ENCODE assay signal across 8 mouse cellular contexts in genomic region chr9:37384284-37385182, GRCm38 (mm10). TPM values are rescaled to one million over a fixed set of nuclear protein-coding genes. Genes with fewer than 3 reads are reported as not detected.
A peak's percentile ranks its signal among the peaks of the same experiment; 100 is the strongest.
DNase-seq lines count a peak whose midpoint lies in the region; ATAC-seq lines count a peak whose summit lies in the region.

No protein-coding gene starts in this region.

- peak overlapping the region; percentile 50 for H3K4me3 ChIP-seq in embryonic facial prominence, embryonic 13.5 days
- peak overlapping the region; percentile 44 for H3K4me3 ChIP-seq in limb, embryonic 15.5 days
- peak overlapping the region; percentile 51 for H3K4me3 ChIP-seq in midbrain, embryonic 15.5 days

- peak overlapping the region; percentile 75 for H3K9ac ChIP-seq in embryonic facial prominence, embryonic 13.5 days
- peak overlapping the region; percentile 49 for H3K9ac ChIP-seq in limb, embryonic 15.5 days
- peak overlapping the region; percentile 87 for H3K9ac ChIP-seq in midbrain, embryonic 15.5 days

- peak overlapping the region; percentile 93 for H3K4me2 ChIP-seq in embryonic facial prominence, embryonic 13.5 days
- H3K4me2 ChIP-seq in limb, embryonic 15.5 days, result peak overlapping the region; percentile 91
- peak overlapping the region; percentile 89 for H3K4me2 ChIP-seq in midbrain, embryonic 15.5 days

- H3K36me3 ChIP-seq in embryonic facial prominence, embryonic 13.5 days, result no peaks in the 10 kb centered on the region
- H3K36me3 ChIP-seq in limb, embryonic 15.5 days, result no peaks in the 10 kb centered on the region
- no peaks in the 10 kb centered on the region for H3K36me3 ChIP-seq in midbrain, embryonic 15.5 days (replicated peaks)

- intact Hi-C loops in heart, postnatal 36 days (cut with DNase I), result loop anchor here (2.0 kb wide), 1 partner anchor 14 kb away; no protein-coding TSS in a partner anchor

- 8% methylated on average over 51 of the region's 54 CpGs for WGBS in embryonic facial prominence, embryonic 13.5 days
- 4% methylated on average over 54 of the region's 54 CpGs for WGBS in limb, embryonic 15.5 days
- WGBS in midbrain, embryonic 15.5 days, result 7% methylated on average over 54 of the region's 54 CpGs

- H3K27me3 ChIP-seq in embryonic facial prominence, embryonic 13.5 days, result peaks cover 31% of the 10 kb centered on the region
- H3K27me3 ChIP-seq in limb, embryonic 15.5 days, result peaks cover 34% of the 10 kb centered on the region
- no peaks in the 10 kb centered on the region for H3K27me3 ChIP-seq in midbrain, embryonic 15.5 days (replicated peaks)

- ATAC-seq in embryonic facial prominence, embryonic 13.5 days (ENCODE audit: insufficient number of reproducible peaks, insufficient read depth, low FRiP score, low TSS enrichment, low read depth), result 0 out of 2 replicates have a peak, but pooled peaks have one; percentile 54
- peak; percentile 55; the same call in 1 of the 2 replicates for ATAC-seq in limb, embryonic 15.5 days (ENCODE audit: insufficient number of reproducible peaks, low FRiP score, low TSS enrichment, low read depth)
- peak; percentile 92 for ATAC-seq in midbrain, embryonic 15.5 days (replicated peaks)
- no peak for ATAC-seq in erythroid progenitor cell, adult 5-6 weeks (replicated peaks; ENCODE audit: low FRiP score, poor library complexity, severe bottlenecking)

- DNase-seq in thymus, postnatal 4 days, result peak; percentile 10
- DNase-seq in thymus, postnatal 36 days, result no peak
- peak; percentile 49 for DNase-seq in heart, postnatal 36 days
- DNase-seq in layer of hippocampus, postnatal 14 days (ENCODE audit: low spot score in 2 of 2), result no peak

- peaks cover 8% of the 10 kb centered on the region for H3K4me1 ChIP-seq in embryonic facial prominence, embryonic 13.5 days
- H3K4me1 ChIP-seq in limb, embryonic 15.5 days, result peaks cover 8% of the 10 kb centered on the region
- H3K4me1 ChIP-seq in midbrain, embryonic 15.5 days, result peaks cover 4% of the 10 kb centered on the region; the same call in 1 of the 2 replicates

- H3K27ac ChIP-seq in embryonic facial prominence, embryonic 13.5 days, result no peak overlapping the region
- H3K27ac ChIP-seq in limb, embryonic 15.5 days, result no peak overlapping the region
- peak overlapping the region; percentile 75 for H3K27ac ChIP-seq in midbrain, embryonic 15.5 days

- H3K9me3 ChIP-seq in embryonic facial prominence, embryonic 13.5 days, result no peaks in the 10 kb centered on the region
- H3K9me3 ChIP-seq in limb, embryonic 15.5 days, result no peaks in the 10 kb centered on the region
- H3K9me3 ChIP-seq in midbrain, embryonic 15.5 days, result no peaks in the 10 kb centered on the region

RNA-seq across cellular contexts. Expression of gene Robo4, which starts 17.2 kb away (rescaled TPM):
- polyA plus RNA-seq in embryonic facial prominence, embryonic 13.5 days (2015; fragmentation: Nextera tagmentation; extraction: Ambion mirVana), result 9.5 and 10.1 TPM in 2 replicates
- 10 to 100 TPM; 29.6 to 38.7 TPM for total RNA-seq in heart, postnatal 36 days (2021)
- polyA plus RNA-seq in limb, embryonic 15.5 days (2015; fragmentation: Nextera tagmentation; extraction: Ambion mirVana), result 10.7 and 14.3 TPM in 2 replicates
- 5.2 and 6.2 TPM in 2 replicates for polyA plus RNA-seq in midbrain, embryonic 15.5 days (2015; fragmentation: Nextera tagmentation; extraction: Ambion mirVana)
- total RNA-seq in erythroid progenitor cell, adult 5-6 weeks (2015; ENCODE audit: low replicate concordance), result not detected in 2 replicates
- total RNA-seq in erythroid progenitor cell, adult 5-6 weeks (2017; ENCODE audit: low replicate concordance), result not detected in 2 replicates
- total RNA-seq in layer of hippocampus, postnatal 14 days (2021), result 1 to 10 TPM; 7.6 to 9.9 TPM

RNA-seq across cellular contexts. Expression of gene Hepacam, which starts 17.4 kb away (rescaled TPM):
- polyA plus RNA-seq in embryonic facial prominence, embryonic 13.5 days (2015; fragmentation: Nextera tagmentation; extraction: Ambion mirVana), result 0.21 TPM in 1 of 2 replicates, not detected in the other
- not detected for total RNA-seq in heart, postnatal 36 days (2021)
- polyA plus RNA-seq in limb, embryonic 15.5 days (2015; fragmentation: Nextera tagmentation; extraction: Ambion mirVana), result 0.05 and 0.06 TPM in 2 replicates
- 12.3 and 15.1 TPM in 2 replicates for polyA plus RNA-seq in midbrain, embryonic 15.5 days (2015; fragmentation: Nextera tagmentation; extraction: Ambion mirVana)
- total RNA-seq in erythroid progenitor cell, adult 5-6 weeks (2015; ENCODE audit: low replicate concordance), result not detected in 2 replicates
- total RNA-seq in erythroid progenitor cell, adult 5-6 weeks (2017; ENCODE audit: low replicate concordance), result not detected in 2 replicates
- 10 to 100 TPM; 77.2 to 81.9 TPM for total RNA-seq in layer of hippocampus, postnatal 14 days (2021)

RNA-seq across cellular contexts. Expression of gene Ccdc15, which starts 36.3 kb away (rescaled TPM):
- 8.9 and 10.3 TPM in 2 replicates for polyA plus RNA-seq in embryonic facial prominence, embryonic 13.5 days (2015; fragmentation: Nextera tagmentation; extraction: Ambion mirVana)
- 1 to 10 TPM; 1.4 to 2.0 TPM for total RNA-seq in heart, postnatal 36 days (2021)
- 7.0 and 7.3 TPM in 2 replicates for polyA plus RNA-seq in limb, embryonic 15.5 days (2015; fragmentation: Nextera tagmentation; extraction: Ambion mirVana)
- polyA plus RNA-seq in midbrain, embryonic 15.5 days (2015; fragmentation: Nextera tagmentation; extraction: Ambion mirVana), result 7.9 and 8.7 TPM in 2 replicates
- total RNA-seq in erythroid progenitor cell, adult 5-6 weeks (2015; ENCODE audit: low replicate concordance), result 10.1 and 13.7 TPM in 2 replicates
- 6.1 and 8.0 TPM in 2 replicates for total RNA-seq in erythroid progenitor cell, adult 5-6 weeks (2017; ENCODE audit: low replicate concordance)
- 1 to 10 TPM; 2.2 to 2.7 TPM for total RNA-seq in layer of hippocampus, postnatal 14 days (2021)

RNA-seq across cellular contexts. Expression of gene Robo3, which starts 48.5 kb away (rescaled TPM):
- 0.44 and 0.62 TPM in 2 replicates for polyA plus RNA-seq in embryonic facial prominence, embryonic 13.5 days (2015; fragmentation: Nextera tagmentation; extraction: Ambion mirVana)
- total RNA-seq in heart, postnatal 36 days (2021), result not detected
- 0.06 and 0.12 TPM in 2 replicates for polyA plus RNA-seq in limb, embryonic 15.5 days (2015; fragmentation: Nextera tagmentation; extraction: Ambion mirVana)
- 4.8 and 10.0 TPM in 2 replicates for polyA plus RNA-seq in midbrain, embryonic 15.5 days (2015; fragmentation: Nextera tagmentation; extraction: Ambion mirVana)
- not detected in 2 replicates for total RNA-seq in erythroid progenitor cell, adult 5-6 weeks (2015; ENCODE audit: low replicate concordance)
- total RNA-seq in erythroid progenitor cell, adult 5-6 weeks (2017; ENCODE audit: low replicate concordance), result not detected in 2 replicates
- total RNA-seq in layer of hippocampus, postnatal 14 days (2021), result 10 to 100 TPM; 19.0 to 22.3 TPM

Comparison
In these comparisons a context has a peak if more than half of its experiments do, and no peak if none do; other contexts are left out.
1. DNase-seq: peak in thymus, postnatal 4 days (single experiment) and heart, postnatal 36 days (2 of 2); none in thymus, postnatal 36 days (0 of 2) and layer of hippocampus, postnatal 14 days (0 of 2).
2. RNA of gene Robo4, which starts 17.2 kb away (total RNA-seq): 29.6 to 38.7 TPM in heart, postnatal 36 days and 7.6 to 9.9 TPM in layer of hippocampus, postnatal 14 days; not detected in erythroid progenitor cell, adult 5-6 weeks; every median in the first group is over 4 times any median in the second.
3. RNA of gene Hepacam, which starts 17.4 kb away (total RNA-seq): 77.2 to 81.9 TPM in layer of hippocampus, postnatal 14 days; not detected in heart, postnatal 36 days and not detected in erythroid progenitor cell, adult 5-6 weeks; every median in the first group is over 10 times any median in the second.
4. Peak in every context shown above with its lines, with median percentiles within 50 percentile points of each other: H3K4me2 ChIP-seq, H3K4me3 ChIP-seq and H3K9ac ChIP-seq.